Mouse (Mus musculus) G1E (cell line): ENCODE results near the gene Mgat2.

Source experiments
- CTCF ChIP-seq: IDR thresholded peaks from 2 replicates; pipeline ENCODE4 v1.5.1; 2012; ENCODE audit warnings: low read depth, low read length, inconsistent platforms, mixed read lengths
- GATA1 ChIP-seq: IDR thresholded peaks from 2 replicates; pipeline ENCODE4 v1.6.1; 2012; ENCODE audit warnings: borderline replicate concordance, low read length, inconsistent platforms, mixed read lengths

GRCm38 (mm10) chr12:69208520-69208919, 24.6 kb downstream of the Mgat2 start:
- TF ChIP-seq CTCF: no peak
- no peak for TF ChIP-seq GATA1
